Mouse (Mus musculus) lung, adult 2 months (tissue): ENCODE measurements around the gene Pank1.

Source experiments
- CTCF ChIP-seq: fragments of 200-500 bp; IDR thresholded peaks from 2 replicates; pipeline ENCODE4 v1.5.1; 2011; ENCODE audit warnings: mild to moderate bottlenecking, low read length, control low read depth; ENCODE audit not compliant: insufficient read depth
- POLR2A ChIP-seq: fragments of 200-500 bp; IDR thresholded peaks from 2 replicates; pipeline ENCODE4 v1.6.1; 2011; ENCODE audit warnings: low read depth, mild to moderate bottlenecking, control low read depth, low read length, borderline replicate concordance; ENCODE audit errors: extremely low read depth

GRCm38 (mm10) chr19:34877898-34878602 lies 1.2 kb downstream of the Pank1 start:
- peak; percentile 37; the same call in 1 of the 2 replicates for TF ChIP-seq POLR2A
- TF ChIP-seq CTCF = no peak
